Mouse (Mus musculus) lung, postnatal 10 days (tissue): ENCODE results near the gene Krt16.

Experiments used
- DNase-seq: peaks from one replicate; pipeline ENCODE4 v3.0.0; 2021

Krt16 gene

GRCm38 (mm10) chr11:100248852-100249465, at the start of gene Krt16:
Gene Krt16, minus strand, starts transcription at chr11:100248902.
- no peak for DNase-seq

GRCm38 (mm10) chr11:100297801-100298200, 49.1 kb upstream of the Krt16 start:
- DNase-seq, result no peak

GRCm38 (mm10) chr11:100295308-100295707, 46.6 kb upstream of the Krt16 start:
- peak; percentile 87 for DNase-seq

GRCm38 (mm10) chr11:100292884-100293283, 44.2 kb upstream of the Krt16 start:
- DNase-seq, result no peak

GRCm38 (mm10) chr11:100290235-100290634, 41.5 kb upstream of the Krt16 start:
- DNase-seq, result peak; percentile 48

- DNase-seq, result peak; percentile 75
These were observed 40.2 kb upstream of the Krt16 start for GRCm38 (mm10) chr11:100288942-100289341.

- DNase-seq, result peak; percentile 73
These were observed 38.3 kb upstream of the Krt16 start for GRCm38 (mm10) chr11:100287024-100287423.

- no peak for DNase-seq
These were observed 36.3 kb upstream of the Krt16 start for GRCm38 (mm10) chr11:100284988-100285387.

- DNase-seq, result peak; percentile 88
These were observed 33.8 kb upstream of the Krt16 start for GRCm38 (mm10) chr11:100282549-100282948.

- peak; percentile 88 for DNase-seq
These were observed 33.2 kb upstream of the Krt16 start for GRCm38 (mm10) chr11:100281596-100282544.

GRCm38 (mm10) chr11:100278759-100279158, 30.1 kb upstream of the Krt16 start:
- no peak for DNase-seq

- no peak for DNase-seq
These were observed 29.2 kb upstream of the Krt16 start for GRCm38 (mm10) chr11:100277726-100278480.

GRCm38 (mm10) chr11:100275466-100275865, 26.8 kb upstream of the Krt16 start:
- no peak for DNase-seq

- no peak for DNase-seq
These were observed 26.0 kb upstream of the Krt16 start for GRCm38 (mm10) chr11:100274719-100275118.

GRCm38 (mm10) chr11:100271878-100272277, 23.2 kb upstream of the Krt16 start:
- no peak for DNase-seq

- DNase-seq, result no peak
These were observed 21.2 kb upstream of the Krt16 start, which contains the start of gene Krt42 for GRCm38 (mm10) chr11:100269821-100270332. Gene Krt42, minus strand, starts transcription at chr11:100269871.

GRCm38 (mm10) chr11:100262058-100262980, 13.6 kb upstream of the Krt16 start:
- DNase-seq, result no peak

- no peak for DNase-seq
These were observed 12.5 kb upstream of the Krt16 start for GRCm38 (mm10) chr11:100261235-100261605.

GRCm38 (mm10) chr11:100260514-100261234, 12.0 kb upstream of the Krt16 start, which contains the start of gene Krt17:
Gene Krt17, minus strand, starts transcription at chr11:100261029.
- no peak for DNase-seq

GRCm38 (mm10) chr11:100259079-100259478, 10.4 kb upstream of the Krt16 start:
- no peak for DNase-seq

GRCm38 (mm10) chr11:100257967-100258366, 9.3 kb upstream of the Krt16 start:
- no peak for DNase-seq
